Mouse (Mus musculus) frontal cortex, postnatal 36 days (tissue): ENCODE measurements at regions not wholly inside any gene's neighbourhood (a gene's known extent, or its start where the extent isn't known, plus 50 kb on each side); places are given as distances from the start of the nearest gene placed in this dataset.
A peak's percentile ranks its signal among the peaks of the same experiment; 100 is the strongest.

Experiments
- DNase-seq, 2 experiments: peaks; one replicate each; pipeline ENCODE4 v3.0.0; 2022; ENCODE audit warnings: low spot score in 2 of 2

DNA sequence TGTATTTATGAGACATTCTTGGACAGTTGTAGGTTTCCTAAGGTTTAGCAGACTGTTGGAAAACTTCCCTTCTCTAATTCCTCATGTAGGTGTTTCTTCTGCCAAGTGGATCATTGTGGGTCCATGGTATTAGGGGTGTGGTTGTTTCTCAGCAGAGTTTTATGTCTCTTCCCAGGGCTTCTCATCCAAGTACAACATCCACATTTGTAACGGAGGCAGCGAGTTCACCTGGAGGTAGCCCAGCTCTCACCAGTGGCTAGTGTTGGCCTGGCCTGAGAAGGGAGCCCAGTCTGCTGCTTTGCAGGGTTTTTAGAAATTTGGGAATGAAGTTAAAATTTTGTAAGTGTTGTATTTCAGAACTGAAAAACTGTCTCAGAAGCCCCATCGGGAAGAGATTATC, 122.4 kb downstream of the Wnt5a start:
- no peak for DNase-seq

DNA sequence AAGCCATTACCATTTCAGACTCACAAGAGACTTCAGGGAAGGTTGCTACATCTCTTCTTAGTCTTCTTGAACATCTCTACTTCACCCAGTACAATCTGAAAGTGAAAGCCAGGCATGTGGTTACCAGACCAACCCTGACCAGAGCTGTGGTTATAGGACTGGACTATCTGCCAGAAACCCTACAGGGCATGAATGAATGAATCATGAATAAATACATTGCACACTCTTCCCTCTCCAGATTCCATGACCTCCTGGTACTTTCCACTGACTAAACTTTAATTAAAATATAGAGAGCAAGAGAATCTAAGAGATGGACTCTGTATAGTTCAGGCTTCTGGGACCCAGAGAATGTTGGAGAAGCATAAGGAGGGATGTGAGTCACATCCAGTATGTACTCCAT, 130.6 kb downstream of the Wnt5a start:
- DNase-seq: no peak

DNA sequence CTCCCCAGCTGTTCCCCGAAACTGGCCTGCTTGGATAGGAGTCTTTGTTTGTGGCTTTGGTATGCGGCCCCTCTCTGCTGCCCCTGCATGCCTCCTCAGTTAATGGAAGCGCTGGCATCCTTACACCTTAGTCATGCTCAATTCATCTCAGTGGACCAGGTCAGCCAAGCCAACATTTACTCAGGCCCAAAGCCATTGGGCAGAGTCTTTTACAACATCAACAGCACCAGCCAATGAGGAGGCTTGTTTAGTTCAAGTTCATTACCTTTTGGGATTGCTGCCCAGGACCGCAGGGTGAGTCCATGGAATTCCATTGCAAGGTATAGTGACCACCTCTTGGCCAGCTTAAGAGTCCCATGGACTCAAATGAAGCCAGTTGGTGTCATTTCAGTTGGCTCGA, 134.5 kb downstream of the Wnt5a start:
- DNase-seq: no peak

DNA sequence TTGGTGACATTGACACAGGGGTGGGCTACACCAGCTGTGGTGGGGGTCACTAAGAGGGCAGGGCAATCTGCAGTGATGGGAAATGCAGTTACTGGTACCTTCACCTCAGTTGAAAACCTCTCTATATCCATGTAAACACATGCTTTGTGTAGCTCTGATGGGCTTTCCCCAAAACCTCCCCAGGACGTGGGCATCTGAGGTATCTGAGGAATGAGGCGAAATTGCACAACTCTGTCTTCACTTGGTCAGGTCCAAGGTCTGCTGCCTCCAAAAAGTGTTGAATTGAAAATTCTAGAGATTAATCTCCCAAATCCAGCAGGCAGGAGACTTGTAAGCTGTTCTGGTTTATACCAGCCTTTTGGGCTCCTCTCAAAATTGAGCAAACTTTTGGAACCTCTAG, 141.3 kb downstream of the Wnt5a start:
- no peak for DNase-seq

DNA sequence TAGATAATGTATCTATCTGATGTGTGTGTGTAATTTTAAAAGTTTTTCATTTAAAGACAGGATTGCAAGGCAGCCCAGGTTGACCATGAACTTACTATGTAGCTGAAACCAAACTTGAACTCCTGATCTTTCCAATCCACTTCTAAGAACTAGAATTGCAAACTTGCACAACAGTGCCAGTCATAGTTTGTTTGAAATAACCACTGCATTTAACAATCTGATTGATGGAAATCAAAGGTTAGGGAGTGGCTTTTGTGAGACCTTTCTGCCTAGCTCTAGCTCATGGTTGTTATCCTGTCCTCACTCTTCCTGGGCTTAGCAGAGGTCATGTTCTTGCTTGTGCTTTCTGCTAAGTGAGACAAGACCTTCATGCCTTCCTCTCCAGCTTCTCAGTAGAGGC, 144.9 kb downstream of the Wnt5a start:
- no peak for DNase-seq

DNA sequence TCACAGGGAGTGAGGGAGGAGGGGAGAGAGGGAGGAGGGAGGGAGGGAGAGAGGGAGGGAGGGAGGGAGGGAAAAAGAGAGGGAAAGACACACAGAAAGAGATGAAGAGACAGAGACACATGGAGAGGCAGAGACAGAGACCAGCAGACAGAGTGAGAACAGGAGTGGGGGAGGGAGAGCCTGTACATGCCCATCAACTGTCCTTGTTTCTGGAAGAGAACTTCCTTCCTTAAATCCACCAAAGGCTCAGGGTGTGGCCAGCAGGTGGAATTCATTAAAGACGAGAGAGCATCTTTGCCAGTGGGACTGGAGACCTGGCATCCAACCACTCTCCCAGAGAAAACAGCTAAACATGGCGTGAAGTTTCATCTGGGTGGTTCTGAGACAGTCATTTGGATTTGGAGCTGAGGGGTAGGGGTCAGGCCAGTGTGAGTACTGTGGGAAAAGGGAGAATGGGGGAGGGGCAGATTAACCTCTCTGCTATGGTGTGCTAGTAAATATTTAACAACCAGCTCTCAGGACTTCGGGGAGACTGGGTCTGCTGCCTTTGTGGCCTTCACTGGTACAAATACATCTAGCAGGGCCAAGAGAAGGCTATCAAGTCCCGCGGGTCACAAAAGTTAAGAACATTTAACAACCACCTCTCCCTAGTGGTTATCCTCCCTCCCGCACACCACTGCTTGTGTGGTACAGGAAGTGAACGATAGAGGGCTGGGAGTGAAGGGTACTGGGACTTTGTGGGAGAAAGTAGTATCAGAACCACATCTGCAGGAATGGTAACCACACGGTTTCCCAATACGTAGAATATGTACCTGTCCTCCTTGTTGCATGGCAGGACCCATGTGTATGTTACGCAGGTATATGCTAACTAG, 148.7 kb downstream of the Wnt5a start:
- DNase-seq: no peak

DNA sequence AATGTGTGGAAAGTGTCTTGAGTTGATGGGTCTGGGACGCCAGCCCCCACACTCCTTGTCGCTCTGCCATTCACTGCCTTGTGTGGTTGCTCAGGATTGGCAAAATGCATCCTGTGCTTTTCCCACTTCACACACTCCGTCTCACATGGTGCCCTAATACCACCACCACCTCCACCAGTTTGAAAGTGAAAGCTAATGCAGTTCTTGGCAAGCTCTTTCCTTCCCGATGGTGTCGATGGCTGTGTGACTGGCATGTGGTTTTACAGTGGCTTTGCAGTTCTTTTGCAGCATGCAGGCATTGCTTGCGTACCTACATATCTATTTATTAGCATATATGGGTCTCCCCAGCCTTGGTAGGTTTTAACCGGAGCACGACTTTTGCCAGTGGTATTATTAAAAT, 152.7 kb downstream of the Wnt5a start:
- DNase-seq: no peak

DNA sequence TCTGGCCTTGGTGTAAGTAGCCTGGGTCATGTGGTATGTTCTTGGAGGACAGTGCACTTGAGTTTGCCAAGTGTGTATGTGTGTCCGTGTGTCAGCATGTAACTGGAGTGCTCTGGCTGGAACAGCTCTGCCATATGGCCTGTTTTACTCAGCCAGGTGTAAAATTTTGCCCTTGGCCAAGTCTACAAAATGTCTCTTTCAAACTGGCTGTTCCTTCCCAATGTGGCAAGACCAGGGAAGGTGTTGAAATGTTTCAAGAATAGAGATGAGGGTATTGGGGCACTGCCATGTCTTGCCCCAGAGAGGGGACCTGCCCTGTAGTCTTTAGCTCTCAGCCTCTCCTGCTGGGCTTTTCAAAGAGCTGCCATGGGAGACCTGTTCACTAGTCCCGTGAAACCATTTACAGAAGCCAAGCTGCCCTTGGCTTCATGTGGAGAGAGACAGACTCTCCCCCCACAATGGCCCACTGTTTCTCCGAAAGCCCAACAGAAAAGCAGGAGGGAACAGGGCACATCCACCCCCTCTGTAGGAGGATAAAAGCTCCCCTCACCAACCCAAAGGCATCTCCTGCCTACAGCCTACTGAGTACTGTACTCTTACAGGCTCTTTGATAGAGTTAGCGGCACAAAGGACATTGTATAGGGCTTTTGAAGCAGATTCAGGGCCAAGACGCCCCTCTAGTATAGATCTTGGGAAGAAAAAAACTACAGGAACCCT, 156.5 kb downstream of the Wnt5a start:
- DNase-seq: no peak

DNA sequence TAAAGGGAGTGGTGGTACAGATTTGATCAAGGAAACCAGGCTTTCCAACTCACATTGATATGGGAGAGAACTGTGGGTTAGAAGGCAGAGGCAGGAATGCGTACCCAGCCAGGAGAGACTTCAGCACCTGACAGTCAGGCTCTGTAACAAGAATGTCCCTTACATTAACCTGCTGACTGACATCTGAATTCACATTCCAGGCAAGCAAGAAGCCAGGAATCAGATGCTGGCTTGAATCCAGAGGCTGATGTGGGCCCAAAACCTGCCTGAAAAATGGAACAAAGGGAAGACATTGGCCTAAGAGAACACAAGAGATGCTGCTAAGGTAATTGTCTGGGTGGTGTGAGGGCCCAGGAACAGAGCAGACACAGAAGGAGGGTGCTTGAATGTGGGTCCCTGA, 158.8 kb downstream of the Wnt5a start:
- DNase-seq: no peak

DNA sequence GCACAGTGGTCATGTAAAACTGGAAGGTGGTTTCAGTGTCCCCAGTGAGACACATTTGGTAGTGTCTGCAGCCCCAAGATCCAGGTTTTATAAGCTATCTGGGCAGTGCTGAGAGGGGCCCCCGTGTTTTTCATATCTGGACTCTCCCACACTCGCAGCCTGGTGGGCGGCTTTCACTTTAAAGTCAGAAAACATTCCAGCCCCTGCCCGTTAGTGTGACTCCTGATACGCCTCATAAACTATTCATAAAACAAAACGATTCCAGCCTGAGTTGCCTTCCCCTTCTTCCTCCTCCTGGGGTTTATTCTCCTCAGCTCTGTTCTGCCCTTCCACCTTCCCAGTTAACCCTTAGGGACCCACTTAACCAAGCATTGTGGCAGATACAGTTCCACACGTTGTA, 159.6 kb downstream of the Wnt5a start:
- DNase-seq: no peak

DNA sequence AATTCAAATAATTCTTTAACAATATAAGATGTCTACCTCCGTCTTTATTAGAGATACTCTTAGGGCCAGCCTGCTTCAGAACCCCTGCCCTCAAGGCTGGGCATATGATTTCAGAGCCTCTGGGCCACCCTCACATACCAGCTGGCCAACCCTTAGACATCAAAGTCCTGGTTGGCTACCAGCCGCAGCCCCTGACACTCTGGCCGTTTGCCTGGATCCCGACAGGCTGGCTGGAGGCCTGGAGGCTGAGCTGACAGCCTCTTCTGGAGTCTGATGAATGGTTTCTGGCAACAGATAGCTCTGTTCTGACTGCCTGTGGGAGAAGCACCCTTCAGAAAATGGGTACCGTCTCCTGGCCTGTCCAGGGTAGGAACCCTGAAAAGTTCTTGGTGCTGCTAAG, 170.9 kb downstream of the Wnt5a start:
- peak; percentile 48 for DNase-seq

DNA sequence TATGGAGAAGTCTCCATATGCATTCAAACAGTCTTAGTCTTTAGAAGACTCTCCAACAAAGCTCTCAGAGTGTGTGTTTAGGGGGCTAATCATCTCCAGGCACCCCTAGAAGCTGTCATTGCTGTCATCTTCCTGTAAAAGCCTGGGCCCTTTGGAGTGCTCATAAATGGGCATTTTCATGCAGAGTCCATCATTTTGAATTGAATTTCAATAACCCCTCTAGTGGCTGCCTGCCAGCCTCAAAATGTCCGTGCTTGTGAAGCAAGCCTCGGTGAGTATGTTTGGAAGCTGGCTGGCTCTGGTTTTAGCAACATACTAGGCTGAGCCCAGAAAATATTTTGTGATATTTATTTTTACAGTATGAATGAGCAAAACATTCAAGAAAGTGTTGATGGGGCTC, 195.2 kb downstream of the Wnt5a start:
- no peak for DNase-seq

DNA sequence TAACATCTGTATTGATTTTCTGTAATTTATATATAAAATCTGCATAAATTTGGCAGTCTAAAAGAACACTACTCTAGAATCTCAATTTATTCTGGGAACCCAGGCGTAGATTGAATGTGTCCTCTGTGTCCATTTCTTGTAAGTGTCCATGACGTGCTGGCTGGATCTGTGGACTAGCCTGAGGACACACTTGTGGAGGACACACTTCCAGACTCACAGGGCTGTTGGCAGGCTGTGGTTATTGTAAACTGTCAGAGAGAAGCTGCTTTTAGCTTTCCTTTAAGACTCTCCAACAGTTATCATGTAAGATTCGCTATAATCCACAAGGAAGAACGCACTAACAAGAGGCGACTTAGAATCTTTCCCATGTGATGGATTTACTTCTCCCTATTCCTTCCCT, 200.2 kb downstream of the Wnt5a start:
- no peak for DNase-seq

DNA sequence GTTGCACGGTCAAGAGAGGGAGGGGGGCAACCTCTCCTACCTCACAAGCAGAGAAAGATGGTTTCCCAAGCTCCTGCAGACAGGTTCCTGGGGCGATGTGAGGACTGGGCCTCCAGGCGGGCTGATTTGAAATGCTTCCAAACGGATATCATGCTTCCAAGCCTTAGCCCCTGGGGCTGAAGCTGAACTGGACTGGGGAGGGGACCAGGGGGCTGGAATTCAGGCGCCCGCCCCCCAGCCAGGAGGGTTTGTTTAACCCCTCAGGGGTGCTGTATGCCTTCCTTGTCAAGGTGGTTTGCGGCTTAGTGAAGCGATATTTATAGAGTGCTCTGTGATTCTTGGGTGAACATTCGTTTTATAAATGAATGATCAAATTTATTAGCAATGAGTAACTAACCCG, 210.0 kb downstream of the Wnt5a start:
- DNase-seq: no peak

DNA sequence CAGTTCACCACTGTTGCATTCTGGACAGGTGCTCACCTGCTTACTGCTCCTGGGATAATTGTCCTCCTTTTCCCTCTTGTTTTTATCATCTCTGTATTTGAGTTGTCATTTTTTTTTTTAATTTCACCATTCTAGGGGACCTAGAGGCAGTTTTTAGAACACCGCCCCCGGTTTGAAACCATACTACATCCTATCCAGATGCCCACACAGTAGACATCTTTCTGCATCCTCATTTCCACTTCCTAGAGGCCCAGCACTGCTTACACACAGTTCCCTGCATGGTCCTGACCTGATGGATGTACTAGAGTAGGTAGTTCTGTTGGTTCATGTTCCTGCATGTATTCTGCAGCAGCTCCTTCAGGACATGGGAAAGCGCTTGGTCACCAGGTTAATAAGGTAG, 216.0 kb downstream of the Wnt5a start:
- peak in 1 of 2 experiments; percentile 6 for DNase-seq

DNA sequence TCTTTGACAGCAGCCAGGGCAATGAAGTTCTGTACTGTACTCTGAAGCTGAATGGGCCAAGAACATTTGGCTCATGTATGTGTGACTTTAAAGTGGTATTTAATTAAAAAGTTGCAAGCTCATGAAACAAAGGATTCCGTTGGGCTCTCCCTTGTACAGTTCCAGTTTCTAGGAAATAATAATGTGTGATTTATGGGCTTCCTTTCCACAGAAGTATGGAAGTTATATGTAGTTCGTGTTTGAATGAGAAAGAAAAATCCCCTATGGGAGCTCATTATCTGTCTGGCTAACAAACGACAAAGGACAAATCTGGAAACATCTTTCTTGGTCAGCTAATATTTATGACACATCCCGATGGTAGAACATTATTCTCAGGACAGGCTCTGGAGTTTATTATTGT, 221.1 kb downstream of the Wnt5a start:
- no peak for DNase-seq

DNA sequence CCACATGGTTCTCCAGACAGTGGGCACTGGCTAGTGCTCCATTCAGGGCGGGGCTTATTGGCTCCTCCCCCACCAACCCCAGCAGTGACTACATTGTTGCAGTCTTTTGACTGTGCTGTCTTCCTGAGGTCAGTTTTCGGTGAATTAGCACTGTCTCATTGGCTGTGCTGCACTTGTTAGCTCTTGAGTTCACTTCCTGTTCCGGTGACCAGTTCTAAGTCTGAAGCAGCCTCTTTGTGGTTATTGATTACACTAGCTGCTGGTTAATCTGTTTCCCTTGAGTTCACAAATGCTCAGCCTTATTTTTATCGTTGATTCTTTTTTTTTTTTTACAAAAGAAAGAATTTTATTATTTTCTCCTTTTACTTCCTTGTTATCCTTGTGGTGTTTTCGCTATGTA, 228.9 kb downstream of the Wnt5a start:
- DNase-seq: no peak

DNA sequence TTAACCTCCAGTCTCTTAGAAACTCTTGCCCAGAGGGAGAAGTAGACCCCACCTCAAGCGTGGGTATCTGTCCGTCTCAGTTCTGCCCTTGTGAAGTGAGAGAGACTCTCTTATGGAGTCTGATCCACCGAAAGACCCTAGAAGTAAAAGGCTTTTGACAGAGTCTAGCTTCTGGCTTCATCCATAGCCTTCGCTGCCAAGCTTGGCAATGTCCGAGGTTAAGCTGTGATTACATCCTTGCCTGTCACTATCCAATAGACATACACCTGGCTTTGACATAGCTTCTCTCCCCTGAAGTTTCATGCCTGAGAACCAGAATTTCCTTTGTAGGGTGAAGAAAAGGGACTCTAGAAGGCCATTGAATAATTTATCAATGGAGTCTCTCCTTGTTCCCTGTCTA, 230.9 kb downstream of the Wnt5a start:
- no peak for DNase-seq

DNA sequence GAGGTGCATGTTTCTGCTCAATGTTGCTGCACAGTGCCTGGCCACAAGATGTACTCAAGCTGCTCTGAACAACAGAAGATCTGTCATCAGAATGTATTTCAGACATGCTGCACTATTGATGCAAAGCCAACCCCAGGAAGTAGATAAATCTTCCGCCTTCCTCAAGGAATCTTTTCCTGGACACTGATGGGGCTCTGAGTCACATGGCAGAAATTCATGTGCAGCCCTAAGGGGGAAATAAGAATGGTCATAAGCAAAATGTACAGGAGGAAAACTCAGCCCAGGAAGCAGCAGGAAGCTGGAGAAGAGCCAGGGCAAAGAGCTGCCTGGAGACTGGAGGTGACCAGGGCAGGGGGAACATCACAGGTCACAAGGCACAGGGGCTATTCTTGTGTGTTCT, 235.5 kb downstream of the Wnt5a start:
- DNase-seq: no peak

DNA sequence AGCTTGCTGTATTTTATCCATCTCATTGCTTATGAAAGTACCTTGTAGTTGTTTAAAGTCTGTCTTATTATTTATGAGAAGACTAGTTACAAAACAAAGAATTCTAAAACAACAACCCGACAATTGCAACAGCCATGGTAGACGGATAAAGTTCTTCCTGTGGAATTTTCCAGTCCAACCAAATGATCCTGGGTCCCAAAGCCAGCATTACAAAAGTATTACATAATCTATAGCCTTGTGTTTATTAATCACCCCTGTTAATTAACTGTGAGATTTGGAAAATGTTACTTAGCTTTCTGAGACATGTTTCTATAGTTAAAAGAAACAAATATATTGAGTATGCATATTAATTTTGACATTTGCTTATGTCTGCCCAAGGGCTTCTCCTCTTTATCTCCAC, 236.9 kb downstream of the Wnt5a start:
- DNase-seq: no peak

DNA sequence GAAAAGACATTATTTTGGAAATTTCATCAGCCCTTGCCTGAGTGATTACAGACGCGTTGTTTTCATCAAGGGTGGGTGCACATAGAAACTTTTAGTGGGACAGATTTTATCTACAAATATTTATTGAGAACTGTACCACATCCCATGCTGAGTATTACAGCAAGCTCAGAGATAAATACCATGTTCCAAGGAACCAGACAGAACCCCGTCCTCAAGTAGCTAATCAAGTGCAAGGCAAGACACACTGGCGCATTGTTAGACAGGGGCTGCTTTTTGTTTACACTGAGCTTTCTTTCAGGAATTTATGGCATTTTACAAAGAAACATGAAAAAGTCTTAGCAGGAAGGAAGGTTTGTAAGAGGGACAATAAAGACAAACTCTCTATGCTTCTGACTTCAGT, 239.1 kb downstream of the Wnt5a start:
- DNase-seq: no peak

DNA sequence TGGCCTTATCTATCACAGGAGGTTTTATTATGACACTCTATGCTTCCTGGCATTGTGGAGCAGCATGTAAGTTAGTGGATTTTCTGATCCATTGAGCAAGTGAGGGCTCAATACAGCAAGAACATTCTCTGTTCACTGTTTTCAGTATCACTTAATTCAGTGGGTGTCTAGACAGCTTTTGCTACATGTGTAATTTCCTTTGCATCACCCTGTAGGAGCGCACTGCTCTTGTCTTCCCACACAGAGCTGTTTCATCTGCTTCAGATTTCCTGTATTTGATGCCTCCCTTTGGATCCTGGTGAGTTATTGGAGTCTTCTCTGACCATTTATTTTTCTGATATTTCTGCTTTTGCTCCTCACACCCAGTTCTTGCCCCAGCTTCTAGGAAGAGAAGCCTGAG, 245.8 kb downstream of the Wnt5a start:
- DNase-seq: peak in 1 of 2 experiments; percentile 10

DNA sequence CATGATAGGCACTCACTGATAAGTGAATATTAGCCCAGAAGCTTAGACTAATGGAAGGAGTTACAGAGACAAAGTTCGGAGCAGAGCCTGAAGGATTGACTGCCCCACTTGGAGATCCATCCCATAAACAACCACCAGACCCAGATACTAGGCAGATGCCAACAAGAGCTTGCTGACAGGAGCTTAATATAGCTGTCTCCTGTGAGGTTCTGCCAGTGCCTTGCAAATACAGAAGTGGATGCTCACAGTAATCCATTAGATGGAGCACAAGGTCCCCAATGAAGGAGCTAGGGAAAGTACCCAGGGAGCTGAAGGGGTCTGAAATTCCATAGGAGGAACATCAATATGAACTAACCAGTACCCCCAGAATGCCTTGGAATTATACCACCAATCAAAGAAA, 252.8 kb upstream of the Lrtm1 start:
- DNase-seq: no peak
